Mouse (Mus musculus): Measurements from ENCODE around the gene Prm1.

- TF ChIP-seq CTCF (IDR thresholded peaks at IDR 0.05; ENCODE audit: low read depth): no peak
- TF ChIP-seq EP300 (IDR thresholded peaks at IDR 0.05; ENCODE audit: low read depth): no peak
These were observed 14.9 kb downstream of the Prm1 start, which contains the start of gene Prm3 for GRCm38 (mm10) chr16:10790702-10791101.

Measured in liver, postnatal 0 days (tissue).